Mouse (Mus musculus): Measurements from ENCODE around the gene Ptprd. TPM values are rescaled to one million over a fixed set of nuclear protein-coding genes. Genes with fewer than 3 reads are reported as not detected.

The Ptprd gene
- polyA plus RNA-seq, 1 experiment, result 7.8 TPM

GRCm38 (mm10) chr4:76313749-76314148, 1898.0 kb downstream of the Ptprd start:
- no peak for DNase-seq (ENCODE audit: low read depth)

DNA sequence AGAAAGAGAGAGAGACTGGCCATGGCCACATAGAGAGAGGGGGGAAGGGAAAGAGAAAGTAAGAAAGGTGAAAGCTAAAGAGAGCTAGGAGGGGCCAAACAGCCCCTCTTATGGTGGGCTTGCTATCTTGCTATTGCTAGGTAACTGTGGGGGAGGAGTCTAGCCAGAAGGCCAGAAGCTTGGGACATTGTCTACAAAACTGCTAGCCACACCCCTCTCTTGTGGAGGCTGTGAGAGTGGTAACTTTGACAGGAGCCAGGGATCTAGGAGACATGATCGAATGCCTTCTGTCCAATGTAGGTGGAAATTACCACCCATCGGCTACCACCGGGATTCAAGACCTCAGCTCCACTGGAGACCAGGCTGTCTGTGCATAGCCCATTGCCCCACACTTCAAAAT, 1899.2 kb downstream of the Ptprd start:
- DNase-seq (ENCODE audit: low read depth), result no peak

- DNase-seq (ENCODE audit: low read depth), result no peak
Measured at GRCm38 (mm10) chr4:76305987-76306386, 1905.8 kb downstream of the Ptprd start.

GRCm38 (mm10) chr4:76297375-76297774, 1914.4 kb downstream of the Ptprd start:
- DNase-seq (ENCODE audit: low read depth), result no peak

DNA sequence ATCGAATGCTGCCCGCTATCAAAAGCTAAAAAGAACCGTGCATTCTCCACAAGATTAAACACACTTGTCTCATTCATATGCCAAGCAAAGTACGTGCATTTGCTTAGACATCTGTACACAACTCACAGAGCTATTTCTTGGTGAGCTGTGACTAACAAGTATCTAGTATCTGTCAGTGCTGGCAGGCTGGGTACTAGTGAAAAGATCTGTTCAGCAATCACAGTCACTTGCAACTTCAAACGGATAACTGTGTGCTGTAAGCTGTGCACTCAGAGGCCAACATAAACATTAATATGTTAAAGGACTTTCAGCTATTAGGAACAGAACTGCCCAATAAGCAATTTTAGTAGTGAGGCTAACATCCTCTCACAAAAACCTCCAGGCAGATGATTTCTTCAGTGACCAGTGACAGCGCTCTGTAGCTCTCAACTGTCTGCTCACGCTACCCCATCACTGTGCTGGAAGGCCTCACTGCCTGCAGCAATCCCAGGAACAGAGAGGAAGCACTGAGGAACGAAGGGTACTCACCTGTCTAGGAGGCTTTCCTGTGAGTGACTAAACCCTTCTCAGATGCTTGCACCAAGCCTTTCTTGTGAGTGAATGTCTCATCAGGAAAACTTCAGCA, 1918.9 kb downstream of the Ptprd start:
- no peak for DNase-seq (ENCODE audit: low read depth)

DNA sequence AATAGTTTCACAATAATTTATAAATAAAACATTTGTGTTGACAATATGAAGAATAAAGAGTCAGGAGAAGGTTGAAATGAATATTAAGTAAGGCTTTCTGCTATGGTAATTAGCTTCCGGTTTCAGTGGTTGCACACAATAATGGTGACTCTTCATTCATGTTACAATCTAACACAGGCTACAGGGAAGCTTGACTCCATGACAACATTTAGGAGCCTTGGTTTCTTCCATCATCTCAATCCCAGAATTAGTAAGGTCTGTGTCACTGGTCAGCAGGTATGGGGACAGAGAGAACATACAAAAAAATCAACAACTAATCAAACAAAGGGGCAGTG, 1921.3 kb downstream of the Ptprd start:
- no peak for DNase-seq (ENCODE audit: low read depth)

DNA sequence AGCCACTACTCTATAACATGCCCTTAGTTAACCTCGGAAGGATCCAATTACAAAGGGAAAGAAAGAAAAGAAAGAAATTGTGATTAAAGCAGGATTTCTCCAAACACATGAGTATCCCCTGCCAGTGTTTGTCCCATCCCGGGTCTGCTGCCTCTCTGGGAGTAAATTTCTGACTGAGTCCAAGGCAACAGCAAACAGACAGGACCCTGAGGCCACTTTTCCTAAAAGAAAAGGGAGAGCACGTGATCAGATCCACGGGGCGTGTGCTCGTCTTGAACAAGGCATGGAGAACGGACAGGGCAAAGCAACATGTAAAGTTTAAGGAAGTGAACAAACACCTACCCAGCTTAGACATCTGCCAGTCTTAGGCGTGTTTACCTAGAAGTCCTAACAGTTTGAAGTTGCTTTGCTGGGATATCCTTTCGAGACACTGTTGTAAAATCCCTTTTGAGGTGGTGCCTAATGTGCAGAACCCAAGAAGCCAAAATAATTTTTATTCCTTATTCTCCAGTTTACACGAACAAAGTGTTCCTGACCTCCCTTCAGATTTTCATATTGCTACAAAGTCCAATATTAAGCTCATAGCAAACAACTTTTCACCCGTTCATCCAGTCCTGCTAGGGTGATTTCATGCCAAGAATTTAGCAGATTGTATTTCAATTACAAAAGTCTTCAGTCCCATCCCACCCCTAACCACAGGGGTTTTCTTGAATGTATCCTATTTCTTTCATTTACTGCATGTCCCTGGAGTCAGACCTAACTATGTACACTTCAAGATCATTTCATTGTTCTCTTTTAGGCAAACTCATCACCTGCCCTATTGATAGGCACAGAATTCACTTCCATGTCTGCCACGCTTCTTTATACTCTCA, 1921.9 kb downstream of the Ptprd start:
- no peak for DNase-seq (ENCODE audit: low read depth)

DNA sequence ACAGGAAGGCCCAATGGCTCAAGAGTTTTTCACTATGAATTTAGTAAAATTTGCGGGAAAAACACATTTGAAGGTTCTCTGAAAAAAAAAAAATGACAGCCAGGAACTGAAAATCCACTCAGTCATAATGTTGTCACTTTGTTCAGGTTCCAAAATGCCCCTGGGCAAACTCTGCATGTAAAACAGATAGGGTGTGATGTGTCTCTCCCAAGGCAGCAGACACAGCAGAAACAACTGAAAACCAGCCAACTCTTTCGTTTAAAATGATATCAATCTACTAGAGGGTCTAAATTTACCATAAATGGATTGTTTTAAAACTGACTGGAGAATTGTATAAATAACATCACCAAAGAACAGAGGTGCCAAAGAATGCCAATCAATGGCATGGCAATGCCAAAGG, 1925.7 kb downstream of the Ptprd start:
- no peak for DNase-seq (ENCODE audit: low read depth)

DNA sequence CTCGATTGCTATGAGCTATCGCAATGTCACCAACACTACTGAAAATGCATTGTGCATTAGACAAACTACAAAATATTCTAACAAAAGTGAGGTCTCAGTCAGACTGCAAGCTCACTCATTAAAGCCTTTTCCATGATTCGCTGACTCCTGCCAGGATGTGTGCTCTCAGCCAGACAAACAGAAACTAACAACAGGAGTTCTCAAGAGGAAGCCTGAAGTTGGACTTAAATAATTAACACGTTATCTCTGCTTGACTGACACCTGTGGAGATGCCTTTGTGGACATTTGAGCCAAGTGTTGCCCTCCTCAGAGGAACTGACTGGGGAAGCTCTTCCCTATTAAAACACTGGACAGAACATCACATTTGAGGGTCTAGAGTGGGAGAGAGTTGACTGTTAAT, 1928.9 kb downstream of the Ptprd start:
- no peak for DNase-seq (ENCODE audit: low read depth)

GRCm38 (mm10) chr4:76262727-76263126, 1949.0 kb downstream of the Ptprd start:
- DNase-seq (ENCODE audit: low read depth), result no peak

DNA sequence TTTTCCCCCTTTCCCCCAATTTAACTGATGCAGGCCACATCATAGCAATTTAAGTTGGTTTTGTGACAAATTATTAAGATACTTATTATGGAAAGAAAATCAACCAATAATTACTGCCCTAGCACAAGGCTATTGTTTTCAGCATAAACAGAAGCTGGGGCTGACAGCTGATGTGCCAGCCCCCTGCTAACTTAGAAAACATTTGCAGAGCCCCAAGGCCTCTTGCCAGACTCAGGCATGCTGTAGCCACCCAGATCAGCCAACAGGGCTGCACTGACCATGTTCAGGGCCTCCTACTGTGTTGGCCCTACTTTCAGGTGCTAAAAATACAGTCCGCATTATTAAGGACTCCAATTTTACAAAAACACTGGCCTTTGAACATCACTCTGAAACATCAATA, 1951.1 kb downstream of the Ptprd start:
- no peak for DNase-seq (ENCODE audit: low read depth)

DNA sequence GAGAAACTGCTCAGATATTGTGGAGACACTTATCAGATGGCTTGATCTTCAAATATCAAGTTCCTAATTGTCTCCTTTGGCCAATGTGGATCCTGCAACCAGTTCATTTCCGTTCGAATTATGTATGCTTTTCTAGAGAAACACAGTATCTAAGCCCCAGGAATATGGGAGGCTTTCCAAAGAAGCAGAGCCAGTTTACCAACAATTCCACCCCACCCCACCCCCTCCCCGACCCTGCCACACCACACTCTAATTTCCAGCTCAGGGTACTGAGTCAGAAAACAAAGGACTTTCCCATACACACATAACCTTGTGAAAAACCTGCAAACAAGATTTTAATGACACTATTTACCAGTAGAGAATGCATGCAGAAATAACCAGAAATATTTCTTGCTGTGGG, 1951.5 kb downstream of the Ptprd start:
- DNase-seq (ENCODE audit: low read depth), result no peak

DNA sequence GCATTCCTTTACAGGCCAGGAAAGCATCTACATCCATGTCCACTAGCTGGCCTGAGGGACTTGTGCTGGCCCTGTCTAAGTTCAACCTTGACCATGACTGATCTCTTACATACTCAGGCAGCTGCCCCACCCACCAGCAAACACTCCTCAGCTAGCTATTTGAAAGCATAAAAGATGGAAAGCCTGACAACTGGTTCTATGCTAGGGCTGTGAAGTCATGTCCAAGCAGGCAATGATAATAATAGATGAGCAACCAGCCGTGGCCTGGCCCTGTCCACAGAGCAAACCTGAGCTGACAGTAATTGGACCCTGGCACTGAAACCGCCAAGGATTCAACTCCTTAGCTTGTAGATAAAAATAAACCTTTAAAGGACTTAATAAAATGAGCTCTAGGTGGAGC, 1952.1 kb downstream of the Ptprd start:
- no peak for DNase-seq (ENCODE audit: low read depth)

GRCm38 (mm10) chr4:76244371-76244770, 1967.4 kb downstream of the Ptprd start:
- no peak for DNase-seq (ENCODE audit: low read depth)

DNA sequence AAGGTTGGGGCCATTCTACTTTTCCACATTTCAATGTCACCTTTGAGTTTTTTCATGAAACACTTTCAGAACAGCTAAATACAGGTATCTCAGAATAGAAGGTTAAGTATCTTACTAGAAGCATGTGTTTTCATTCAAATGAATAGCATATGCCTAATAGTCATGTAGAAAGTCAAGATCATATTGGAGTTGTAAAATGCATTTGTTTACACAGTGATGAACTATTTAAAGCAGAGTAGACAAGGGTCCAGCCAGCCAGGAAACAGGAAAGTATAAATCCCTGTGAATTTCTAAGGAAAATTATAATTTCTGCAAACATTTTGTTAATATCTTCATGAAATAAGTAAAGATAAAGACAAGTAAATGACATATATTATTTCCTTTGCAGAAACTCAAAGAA, 1970.2 kb downstream of the Ptprd start:
- no peak for DNase-seq (ENCODE audit: low read depth)

DNA sequence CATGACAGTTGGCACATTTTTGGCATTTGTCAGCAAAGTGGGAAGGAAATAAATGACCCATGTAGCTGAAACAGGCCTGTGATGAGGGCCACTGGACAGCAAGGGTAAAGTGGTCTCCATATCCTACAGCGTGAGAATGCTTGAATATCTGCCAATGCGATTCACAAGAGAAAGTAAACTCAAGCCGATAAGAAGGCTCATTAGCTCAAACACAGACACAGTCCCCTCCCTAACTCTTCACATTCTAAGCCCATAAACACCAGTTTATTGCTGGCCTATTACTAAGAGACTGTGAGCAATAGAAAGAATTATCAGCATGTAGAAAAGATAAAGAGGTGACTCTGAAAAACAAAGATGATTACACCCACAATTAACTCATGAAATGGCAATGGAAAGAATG, 1970.6 kb downstream of the Ptprd start:
- no peak for DNase-seq (ENCODE audit: low read depth)

- no peak for DNase-seq (ENCODE audit: low read depth)
Measured at GRCm38 (mm10) chr4:76239063-76239462, 1972.7 kb downstream of the Ptprd start.

DNA sequence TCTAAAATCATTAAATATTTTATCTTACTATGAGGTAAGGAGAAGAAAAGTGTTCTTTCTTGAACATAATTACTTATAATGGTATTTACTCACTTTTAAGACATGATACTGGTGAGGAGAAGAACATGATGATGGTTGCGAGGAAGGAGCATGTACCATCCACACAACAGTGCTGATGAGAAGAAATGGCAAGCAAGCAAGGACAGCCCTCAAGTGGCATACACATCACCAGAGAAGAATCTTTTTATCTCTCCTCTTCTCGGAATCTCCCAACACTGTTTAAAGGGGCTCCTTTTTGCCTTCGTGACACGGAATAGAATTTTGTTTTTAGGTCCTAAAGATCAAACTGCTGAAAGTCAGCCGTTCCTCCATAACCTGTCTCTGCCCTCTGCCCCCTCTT, 1973.2 kb downstream of the Ptprd start:
- DNase-seq (ENCODE audit: low read depth), result no peak

- no peak for DNase-seq (ENCODE audit: low read depth)
Measured at GRCm38 (mm10) chr4:76237827-76238226, 1973.9 kb downstream of the Ptprd start.

DNA sequence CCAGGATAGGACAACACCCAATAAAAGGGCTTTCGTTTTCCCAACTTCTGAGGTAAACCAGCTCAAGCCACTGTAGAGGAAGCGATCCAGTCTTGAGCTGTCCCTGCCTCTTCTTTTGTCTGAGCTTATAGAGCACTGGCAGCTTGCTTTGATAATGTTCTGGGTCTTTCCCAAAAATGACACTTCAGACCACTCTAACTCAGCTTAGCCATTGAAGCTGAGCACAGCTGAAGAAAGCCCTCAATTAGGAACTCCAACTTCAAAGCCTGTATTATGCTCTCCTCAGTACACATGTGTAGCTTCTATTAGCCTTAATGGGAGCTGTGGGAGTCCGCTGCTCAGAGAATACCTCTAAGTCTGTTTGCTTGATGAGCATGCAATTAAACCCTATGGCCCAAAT, 1988.0 kb downstream of the Ptprd start:
- DNase-seq (ENCODE audit: low read depth), result no peak

- DNase-seq (ENCODE audit: low read depth), result no peak
Measured at GRCm38 (mm10) chr4:76222520-76222919, 1989.2 kb downstream of the Ptprd start.

- no peak for DNase-seq (ENCODE audit: low read depth)
Measured at GRCm38 (mm10) chr4:76218065-76218464, 1993.7 kb downstream of the Ptprd start.

- DNase-seq (ENCODE audit: low read depth), result no peak
Measured at GRCm38 (mm10) chr4:76215141-76215540, 1996.6 kb downstream of the Ptprd start.

DNA sequence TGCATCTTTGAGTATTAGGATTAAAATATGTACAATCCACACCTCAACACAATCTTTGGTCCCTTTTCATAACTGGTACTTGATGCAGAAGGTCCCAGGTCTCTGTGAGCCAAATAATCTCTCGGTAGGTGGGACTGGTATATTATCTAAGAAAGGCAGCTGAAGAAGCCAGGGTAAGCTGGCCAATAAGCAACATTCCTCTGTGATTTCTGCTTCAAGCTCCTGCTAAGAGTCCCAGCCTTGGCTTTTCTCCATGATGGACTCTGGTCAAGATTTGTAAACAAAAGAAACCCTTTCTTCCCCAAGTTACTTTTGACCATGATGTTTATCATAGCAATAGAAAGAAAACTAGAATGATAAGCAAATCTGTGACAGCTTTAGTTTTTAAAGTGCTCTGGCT, 2012.4 kb downstream of the Ptprd start:
- DNase-seq (ENCODE audit: low read depth), result no peak
